Mouse (Mus musculus) olfactory bulb, adult 2 months (tissue): ENCODE data around the gene Ppp2r5e. TPM values are rescaled to one million over a fixed set of nuclear protein-coding genes. Genes with fewer than 3 reads are reported as not detected.
"Not testable (repeated sequence)": the region's sequence is repeated elsewhere in the genome, so short reads cannot be mapped to it uniquely, and the experiment has no call there.

Source experiments
- H3K27ac ChIP-seq: fragments of 200-500 bp; 2 replicates; pipeline ENCODE4 v1.5.1; 2012; ENCODE audit warnings: low read depth, low read length; ENCODE audit not compliant: insufficient read depth
- H3K4me1 ChIP-seq: fragments of 200-500 bp; 2 replicates; pipeline ENCODE4 v1.6.1; 2012; ENCODE audit warnings: low read length; ENCODE audit not compliant: control insufficient read depth, insufficient read depth
- H3K4me3 ChIP-seq: fragments of 200-500 bp; 2 replicates; pipeline ENCODE4 v1.5.1; 2012; ENCODE audit warnings: mild to moderate bottlenecking, low read depth, low read length, moderate library complexity; ENCODE audit not compliant: insufficient read depth
- CTCF ChIP-seq: fragments of 200-500 bp; IDR thresholded peaks from 2 replicates; pipeline ENCODE4 v1.5.1; 2012; ENCODE audit warnings: low read depth, mild to moderate bottlenecking, low read length, moderate library complexity; ENCODE audit not compliant: insufficient read depth
- POLR2A ChIP-seq: fragments of 200-500 bp; IDR thresholded peaks from 2 replicates; pipeline ENCODE4 v1.6.1; 2012; ENCODE audit warnings: mild to moderate bottlenecking, low read depth, low read length, moderate library complexity; ENCODE audit not compliant: insufficient read depth
- WGBS: fragments of 180-500 bp; shearing (Covaris S2); methylation state at CpG from one replicate; pipeline ENCODE4 v1.1.7; 2018; 5-methylcytosine and 5-hydroxymethylcytosine counted together
- polyA plus RNA-seq: library from polyadenylated mRNA; stranded (reverse); fragments of >200 nt; gene quantifications from 2 replicates; pipeline ENCODE4 v1.2.4, GENCODE M21; 2012; ENCODE audit warnings: low replicate concordance; ENCODE audit not compliant: missing spikeins, insufficient read depth, insufficient read length

Gene Ppp2r5e
- polyA plus RNA-seq, 1 experiment = 553 TPM

GRCm38 (mm10) chr12:75453027-75453426 lies 143.0 kb downstream of the Ppp2r5e start:
- 74% methylated on average over 4 of the region's 4 CpGs for WGBS
- Histone ChIP-seq H3K4me3 (no peak overlapping the region), H3K27ac (no peak overlapping the region), H3K4me1 (0 out of 2 replicates have a peak, but pooled peaks cover 2% of the 10 kb centered on the region)
- TF ChIP-seq CTCF (no peak), POLR2A (no peak)

DNA sequence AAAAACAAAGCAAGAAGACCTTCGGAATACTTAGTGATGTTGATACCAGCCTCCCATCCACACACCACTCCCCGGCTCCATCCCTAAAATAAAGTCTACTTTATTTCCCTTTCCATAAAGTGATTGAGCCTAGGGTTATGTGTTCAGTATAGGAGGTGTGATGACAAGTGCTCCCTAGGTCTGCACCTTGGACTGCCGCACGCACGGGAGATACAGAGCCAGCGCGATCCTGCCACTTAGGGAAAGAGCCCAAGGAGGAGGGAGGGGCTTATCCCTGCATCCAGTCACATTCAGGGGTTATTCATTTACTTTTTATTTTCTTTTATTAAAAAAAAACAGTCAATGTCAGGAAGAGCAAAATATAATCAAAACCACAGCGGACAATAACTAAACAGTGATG lies 145.5 kb downstream of the Ppp2r5e start:
- H3K4me1 ChIP-seq = 0 out of 2 replicates have a peak, but pooled peaks cover 2% of the 10 kb centered on the region
- 90% methylated on average over 8 of the region's 8 CpGs for WGBS
- no peak overlapping the region for H3K27ac ChIP-seq
- TF ChIP-seq CTCF = no peak
- H3K4me3 ChIP-seq = no peak overlapping the region

- WGBS = 72% methylated on average over 14 of the region's 14 CpGs
- no peak overlapping the region for H3K27ac ChIP-seq
- TF ChIP-seq POLR2A (no peak), CTCF (no peak)
- 0 out of 2 replicates have a peak, but pooled peaks cover 2% of the 10 kb centered on the region for H3K4me1 ChIP-seq
- H3K4me3 ChIP-seq = no peak overlapping the region
Observed at GRCm38 (mm10) chr12:75450011-75450410, 146.0 kb downstream of the Ppp2r5e start.

DNA sequence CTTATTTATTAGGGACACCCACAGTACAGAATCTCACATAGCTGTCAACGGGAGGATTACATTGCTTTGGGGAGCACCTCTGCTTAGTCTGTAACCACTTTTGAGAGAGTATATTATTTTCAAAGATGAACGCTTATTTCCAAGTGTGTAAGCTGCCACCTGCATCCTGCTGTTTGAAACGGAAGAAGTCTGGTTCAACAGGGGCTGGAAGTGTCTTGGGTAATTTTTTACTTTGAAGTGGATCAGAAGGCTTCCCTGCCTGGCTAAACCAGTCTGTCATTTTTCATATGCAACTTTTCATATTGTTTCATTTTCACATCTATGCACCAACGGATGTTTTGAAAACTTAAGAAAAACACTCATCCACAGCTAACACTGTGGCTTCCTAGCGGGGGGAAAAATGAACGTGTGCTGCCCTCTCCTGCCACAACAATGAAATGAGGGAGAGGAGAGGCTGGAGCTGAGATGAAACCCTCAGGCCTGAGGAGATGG lies 146.5 kb downstream of the Ppp2r5e start:
- TF ChIP-seq CTCF (no peak), POLR2A (no peak)
- H3K4me1 ChIP-seq = peaks cover 4% of the 10 kb centered on the region
- no peak overlapping the region for H3K27ac ChIP-seq
- no peak overlapping the region for H3K4me3 ChIP-seq
- WGBS = 46% methylated on average over 6 of the region's 6 CpGs

DNA sequence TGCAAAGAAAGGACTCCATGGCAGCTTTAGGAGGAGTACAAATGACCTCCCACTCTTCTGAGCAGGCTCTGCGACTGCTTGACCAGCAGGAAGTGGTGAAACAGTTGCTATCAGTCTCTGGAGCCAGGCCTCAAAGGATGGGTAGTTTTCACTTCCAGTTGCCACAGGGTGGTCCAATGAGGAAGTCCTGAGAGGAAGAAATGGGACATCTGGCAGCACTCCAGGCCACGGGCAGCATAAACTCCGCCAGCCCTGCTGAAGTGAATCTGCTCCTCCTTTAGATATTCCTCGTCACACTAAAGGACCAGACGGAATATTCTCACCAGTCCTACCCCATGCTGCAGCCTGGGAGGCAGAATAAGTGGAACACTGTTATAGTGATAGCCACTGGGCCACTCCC lies 147.1 kb downstream of the Ppp2r5e start:
- no peak overlapping the region for H3K4me3 ChIP-seq
- TF ChIP-seq CTCF (no peak), POLR2A (no peak)
- H3K4me1 ChIP-seq = peaks cover 9% of the 10 kb centered on the region
- WGBS = 79% methylated on average over 5 of the region's 5 CpGs
- H3K27ac ChIP-seq = no peak overlapping the region

- Histone ChIP-seq H3K4me1 (peaks cover 11% of the 10 kb centered on the region), H3K4me3 (no peak overlapping the region), H3K27ac (no peak overlapping the region)
- TF ChIP-seq CTCF (no peak), POLR2A (no peak)
- 69% methylated on average over 7 of the region's 7 CpGs for WGBS
Observed at GRCm38 (mm10) chr12:75446245-75446644, 149.8 kb downstream of the Ppp2r5e start.

DNA sequence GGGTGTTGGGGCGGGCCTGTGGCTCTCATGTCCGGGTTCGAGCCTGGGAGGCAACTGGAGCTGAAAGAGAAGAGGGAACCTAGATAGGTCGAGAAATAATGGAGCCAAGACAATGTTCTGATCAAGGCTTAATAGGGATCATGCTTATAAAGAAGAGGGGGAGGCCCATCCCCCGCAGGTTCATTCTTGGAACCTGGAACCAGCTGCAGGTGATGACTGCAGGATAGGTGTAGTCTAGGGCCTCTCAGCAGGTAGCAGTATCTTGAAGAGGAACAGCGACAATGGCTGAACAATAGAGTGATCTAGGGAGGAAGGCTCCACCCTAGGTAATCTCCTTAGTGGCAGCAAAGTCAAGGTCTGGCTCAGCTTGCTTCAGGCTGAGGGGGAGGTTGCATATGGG lies 163.6 kb downstream of the Ppp2r5e start:
- not testable (repeated sequence) for H3K27ac ChIP-seq, H3K4me3 ChIP-seq, H3K4me1 ChIP-seq
- WGBS = 79% methylated on average over 6 of the region's 6 CpGs

DNA sequence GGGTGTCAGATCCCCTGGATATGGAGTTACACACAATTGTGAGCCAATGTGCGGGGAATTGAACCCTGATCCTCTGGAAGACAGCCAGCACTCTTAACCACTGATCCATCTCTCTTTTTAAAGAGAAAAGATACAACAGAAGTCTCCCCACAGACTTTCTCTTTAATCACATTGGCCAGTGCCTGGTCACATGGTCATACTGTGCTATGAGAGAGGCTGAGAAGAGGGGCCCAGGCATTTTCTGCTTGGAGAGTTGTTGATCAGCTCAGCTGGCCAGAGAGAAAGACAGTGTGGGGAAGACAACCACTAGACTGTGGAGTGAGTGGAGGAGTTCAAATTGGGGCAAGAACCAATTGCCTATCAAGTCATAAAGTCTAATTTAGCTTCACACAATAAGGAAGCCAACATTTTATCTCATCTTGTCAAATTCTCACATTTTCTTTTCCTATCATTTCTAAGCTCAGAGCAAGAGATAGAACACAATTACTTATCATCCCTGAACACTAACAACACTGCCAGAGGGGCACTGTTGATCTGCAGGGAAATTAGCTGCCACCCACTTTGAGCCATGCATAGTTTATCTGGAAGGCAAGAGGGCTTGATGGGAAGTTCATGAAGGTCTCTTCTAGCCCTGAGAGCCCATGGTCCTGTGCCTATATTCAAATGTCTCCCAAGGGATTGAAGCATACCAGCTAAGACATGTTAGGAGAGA lies 166.2 kb downstream of the Ppp2r5e start:
- Histone ChIP-seq H3K4me3 (no peak overlapping the region), H3K27ac (no peak overlapping the region), H3K4me1 (peaks cover 3% of the 10 kb centered on the region)
- 86% methylated on average over 1 of the region's 1 CpGs for WGBS
- no peak for TF ChIP-seq POLR2A

DNA sequence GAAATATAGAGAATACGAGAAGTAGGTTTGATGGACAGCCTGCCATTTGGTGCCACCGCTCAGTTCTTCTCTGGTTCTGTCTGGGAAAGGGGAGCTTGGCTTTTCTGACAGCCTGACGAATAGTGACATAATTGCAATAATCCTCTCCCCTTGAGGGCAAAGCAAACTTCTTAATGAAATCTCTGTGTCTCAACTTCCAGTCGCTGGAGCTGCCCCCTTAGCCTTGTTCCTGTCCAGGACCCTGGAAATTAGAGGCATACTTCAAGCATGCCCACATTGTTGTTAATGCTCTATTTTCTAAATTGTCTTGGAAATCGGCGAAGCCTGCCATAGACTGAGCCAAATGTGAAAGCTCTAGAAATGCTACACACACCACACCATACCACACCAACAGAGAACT lies 167.3 kb downstream of the Ppp2r5e start:
- no peak overlapping the region for H3K4me3 ChIP-seq
- H3K4me1 ChIP-seq = peaks cover 3% of the 10 kb centered on the region
- H3K27ac ChIP-seq = no peak overlapping the region
- 75% methylated on average over 6 of the region's 6 CpGs for WGBS
- TF ChIP-seq CTCF (no peak), POLR2A (no peak)

- Histone ChIP-seq H3K27ac (no peak overlapping the region), H3K4me3 (no peak overlapping the region), H3K4me1 (peaks cover 3% of the 10 kb centered on the region)
- TF ChIP-seq POLR2A (no peak), CTCF (no peak)
- WGBS = 55% methylated on average over 7 of the region's 7 CpGs
Observed at GRCm38 (mm10) chr12:75425882-75426281, 170.2 kb downstream of the Ppp2r5e start.
